Comparison of ENCODE assay signal across 8 mouse cellular contexts in genomic region chr1:171280250-171280915, GRCm38 (mm10). TPM values are rescaled to one million over a fixed set of nuclear protein-coding genes. Genes with fewer than 3 reads are reported as not detected.
A peak's percentile ranks its signal among the peaks of the same experiment; 100 is the strongest.
DNase-seq lines count a peak whose midpoint lies in the region; ATAC-seq and TF ChIP-seq lines count a peak whose summit lies in the region.

No protein-coding gene starts in this region.

- peak overlapping the region; percentile 82 for H3K9ac ChIP-seq in ES-Bruce4 (ENCODE audit: low read depth, poor library complexity, severe bottlenecking)
- H3K9ac ChIP-seq in forebrain, embryonic 16.5 days (replicated peaks; ENCODE audit: low read depth, low read length) = peak overlapping the region; percentile 76
- H3K9ac ChIP-seq in kidney, embryonic 16.5 days (replicated peaks; ENCODE audit: low read length) = peak overlapping the region; percentile 83
- H3K9ac ChIP-seq in midbrain, embryonic 12.5 days (replicated peaks) = peak overlapping the region; percentile 77

- H3K9me3 ChIP-seq in ES-Bruce4 (replicated peaks; ENCODE audit: control insufficient read depth, insufficient read depth, low read length, poor library complexity, severe bottlenecking) = no peaks in the 10 kb centered on the region
- H3K9me3 ChIP-seq in forebrain, embryonic 16.5 days (ENCODE audit: control insufficient read depth, low read length) = no peaks in the 10 kb centered on the region
- no peaks in the 10 kb centered on the region for H3K9me3 ChIP-seq in kidney, embryonic 16.5 days (ENCODE audit: low read length)
- no peaks in the 10 kb centered on the region for H3K9me3 ChIP-seq in midbrain, embryonic 12.5 days

- WGBS in forebrain, embryonic 16.5 days = 1% methylated on average over 25 of the region's 25 CpGs
- under 1% methylated on average over 25 of the region's 25 CpGs for WGBS in kidney, embryonic 16.5 days
- WGBS in midbrain, embryonic 12.5 days = 2% methylated on average over 25 of the region's 25 CpGs

- TF ChIP-seq EP300 in ES-Bruce4 (IDR thresholded peaks at IDR 0.05; ENCODE audit: insufficient read depth, low read depth, low read length) = no peak

- H3K27me3 ChIP-seq in ES-Bruce4 (ENCODE audit: control insufficient read depth, insufficient read depth, low read length, poor library complexity, severe bottlenecking) = no peaks in the 10 kb centered on the region
- H3K27me3 ChIP-seq in forebrain, embryonic 16.5 days (replicated peaks; ENCODE audit: control insufficient read depth, insufficient read depth, low read length) = no peaks in the 10 kb centered on the region
- H3K27me3 ChIP-seq in kidney, embryonic 16.5 days (ENCODE audit: insufficient read depth, low read length) = no peaks in the 10 kb centered on the region
- H3K27me3 ChIP-seq in midbrain, embryonic 12.5 days = no peaks in the 10 kb centered on the region

- peaks cover 16% of the 10 kb centered on the region for H3K36me3 ChIP-seq in ES-Bruce4 (ENCODE audit: control insufficient read depth, insufficient read depth, low read length, poor library complexity, severe bottlenecking)
- H3K36me3 ChIP-seq in forebrain, embryonic 16.5 days (ENCODE audit: control insufficient read depth, insufficient read depth) = peaks cover 23% of the 10 kb centered on the region
- peaks cover 58% of the 10 kb centered on the region for H3K36me3 ChIP-seq in kidney, embryonic 16.5 days (ENCODE audit: insufficient read depth, low read length)
- H3K36me3 ChIP-seq in midbrain, embryonic 12.5 days = peaks cover 64% of the 10 kb centered on the region

- no peak for TF ChIP-seq POLR2A in ES-Bruce4 (IDR thresholded peaks at IDR 0.05; ENCODE audit: insufficient read depth, low read length)

- H3K4me1 ChIP-seq in ES-Bruce4 (ENCODE audit: control insufficient read depth, insufficient read depth, low read length) = no peaks in the 10 kb centered on the region
- H3K4me1 ChIP-seq in forebrain, embryonic 16.5 days (replicated peaks; ENCODE audit: control insufficient read depth, insufficient read depth, low read length) = peaks cover 20% of the 10 kb centered on the region
- H3K4me1 ChIP-seq in kidney, embryonic 16.5 days (ENCODE audit: insufficient read depth, low read length) = peaks cover 17% of the 10 kb centered on the region
- H3K4me1 ChIP-seq in midbrain, embryonic 12.5 days = peaks cover 21% of the 10 kb centered on the region

- ATAC-seq in forebrain, embryonic 16.5 days = no peak; the same call in 1 of the 2 replicates
- peak; percentile 43 for ATAC-seq in kidney, embryonic 16.5 days (ENCODE audit: low FRiP score, low TSS enrichment)
- ATAC-seq in midbrain, embryonic 12.5 days (ENCODE audit: low FRiP score, low read depth) = peak; percentile 16; the same call in 1 of the 2 replicates

- peak; percentile 39 for DNase-seq in cerebellum, adult 9-11 months
- no peak for DNase-seq in cerebellum, postnatal 25 days
- no peak for DNase-seq in right cerebral cortex, postnatal 4 days
- DNase-seq in embryo, embryonic 9.5 days (ENCODE audit: extremely low spot score) = no peak

- H3K4me3 ChIP-seq in ES-Bruce4 (ENCODE audit: low read depth, low read length) = peak overlapping the region; percentile 97
- H3K4me3 ChIP-seq in forebrain, embryonic 16.5 days (replicated peaks; ENCODE audit: low read length) = peak overlapping the region; percentile 72
- H3K4me3 ChIP-seq in kidney, embryonic 16.5 days (ENCODE audit: low read length) = peak overlapping the region; percentile 80
- H3K4me3 ChIP-seq in midbrain, embryonic 12.5 days = peak overlapping the region; percentile 68

- TF ChIP-seq CTCF in ES-Bruce4 (IDR thresholded peaks at IDR 0.05; ENCODE audit: low read depth, low read length) = no peak

- H3K4me2 ChIP-seq in forebrain, embryonic 16.5 days (ENCODE audit: low read length) = peak overlapping the region; percentile 84
- H3K4me2 ChIP-seq in kidney, embryonic 16.5 days (replicated peaks; ENCODE audit: low read depth, low read length) = peak overlapping the region; percentile 88
- peak overlapping the region; percentile 85 for H3K4me2 ChIP-seq in midbrain, embryonic 12.5 days (replicated peaks)

- H3K27ac ChIP-seq in ES-Bruce4 (ENCODE audit: insufficient read depth, low read length) = no peak overlapping the region
- H3K27ac ChIP-seq in forebrain, embryonic 16.5 days (ENCODE audit: low read length) = no peak overlapping the region
- peak overlapping the region; percentile 71 for H3K27ac ChIP-seq in kidney, embryonic 16.5 days (ENCODE audit: low read length)
- H3K27ac ChIP-seq in midbrain, embryonic 12.5 days (replicated peaks) = peak overlapping the region; percentile 15; the same call in 1 of the 2 replicates

RNA-seq across cellular contexts. Expression of gene Ppox, which starts 0.6 kb away (rescaled TPM):
- polyA plus RNA-seq in ES-Bruce4 (2011; ENCODE audit: insufficient read depth, insufficient read length, low read depth, missing spikeins) = 23.8 and 25.2 TPM in 2 replicates
- polyA plus RNA-seq in forebrain, embryonic 16.5 days (2015; fragmentation: Nextera tagmentation; extraction: Ambion mirVana) = 47.6 and 49.2 TPM in 2 replicates
- 69.2 and 77.2 TPM in 2 replicates for polyA plus RNA-seq in kidney, embryonic 16.5 days (2015; fragmentation: Nextera tagmentation; extraction: Ambion mirVana)
- 61.4 and 61.5 TPM in 2 replicates for polyA plus RNA-seq in midbrain, embryonic 12.5 days (2016; fragmentation: Nextera tagmentation; extraction: Ambion mirVana)

RNA-seq across cellular contexts. Expression of gene Usp21, which starts 7.4 kb away (rescaled TPM):
- 48.4 and 51.2 TPM in 2 replicates for polyA plus RNA-seq in ES-Bruce4 (2011; ENCODE audit: insufficient read depth, insufficient read length, low read depth, missing spikeins)
- 126 and 130 TPM in 2 replicates for polyA plus RNA-seq in forebrain, embryonic 16.5 days (2015; fragmentation: Nextera tagmentation; extraction: Ambion mirVana)
- 101 and 103 TPM in 2 replicates for polyA plus RNA-seq in kidney, embryonic 16.5 days (2015; fragmentation: Nextera tagmentation; extraction: Ambion mirVana)
- 113 and 119 TPM in 2 replicates for polyA plus RNA-seq in midbrain, embryonic 12.5 days (2016; fragmentation: Nextera tagmentation; extraction: Ambion mirVana)

RNA-seq across cellular contexts. Expression of gene B4galt3, which starts 10.3 kb away (rescaled TPM):
- polyA plus RNA-seq in ES-Bruce4 (2011; ENCODE audit: insufficient read depth, insufficient read length, low read depth, missing spikeins) = 59.7 and 64.8 TPM in 2 replicates
- polyA plus RNA-seq in forebrain, embryonic 16.5 days (2015; fragmentation: Nextera tagmentation; extraction: Ambion mirVana) = 111 and 114 TPM in 2 replicates
- polyA plus RNA-seq in kidney, embryonic 16.5 days (2015; fragmentation: Nextera tagmentation; extraction: Ambion mirVana) = 92.2 and 99.1 TPM in 2 replicates
- polyA plus RNA-seq in midbrain, embryonic 12.5 days (2016; fragmentation: Nextera tagmentation; extraction: Ambion mirVana) = 72.1 and 80.6 TPM in 2 replicates

RNA-seq across cellular contexts. Expression of gene Ufc1, which starts 14.4 kb away (rescaled TPM):
- polyA plus RNA-seq in ES-Bruce4 (2011; ENCODE audit: insufficient read depth, insufficient read length, low read depth, missing spikeins) = 59.8 and 66.0 TPM in 2 replicates
- polyA plus RNA-seq in forebrain, embryonic 16.5 days (2015; fragmentation: Nextera tagmentation; extraction: Ambion mirVana) = 93.5 and 102 TPM in 2 replicates
- polyA plus RNA-seq in kidney, embryonic 16.5 days (2015; fragmentation: Nextera tagmentation; extraction: Ambion mirVana) = 102 and 111 TPM in 2 replicates
- polyA plus RNA-seq in midbrain, embryonic 12.5 days (2016; fragmentation: Nextera tagmentation; extraction: Ambion mirVana) = 106 TPM in 2 replicates

RNA-seq across cellular contexts. Expression of gene Ndufs2, which starts 29.2 kb away (rescaled TPM):
- 158 and 163 TPM in 2 replicates for polyA plus RNA-seq in ES-Bruce4 (2011; ENCODE audit: insufficient read depth, insufficient read length, low read depth, missing spikeins)
- 212 and 232 TPM in 2 replicates for polyA plus RNA-seq in forebrain, embryonic 16.5 days (2015; fragmentation: Nextera tagmentation; extraction: Ambion mirVana)
- polyA plus RNA-seq in kidney, embryonic 16.5 days (2015; fragmentation: Nextera tagmentation; extraction: Ambion mirVana) = 311 and 368 TPM in 2 replicates
- 224 and 226 TPM in 2 replicates for polyA plus RNA-seq in midbrain, embryonic 12.5 days (2016; fragmentation: Nextera tagmentation; extraction: Ambion mirVana)

Comparison
In these comparisons a context has a peak if more than half of its experiments do, and no peak if none do; other contexts are left out.
1. H3K27ac ChIP-seq: peak in kidney, embryonic 16.5 days (single experiment) and midbrain, embryonic 12.5 days (single experiment); none in ES-Bruce4 (single experiment) and forebrain, embryonic 16.5 days (single experiment).
2. Peak in every context shown above with its lines, with median percentiles within 50 percentile points of each other: H3K4me3 ChIP-seq, H3K9ac ChIP-seq and H3K4me2 ChIP-seq.